Mouse (Mus musculus): ENCODE results near the gene Smim24. TPM values are rescaled to one million over a fixed set of nuclear protein-coding genes. Genes with fewer than 3 reads are reported as not detected.

Smim24 gene
- polyA plus RNA-seq, 1 experiment from 2014 or later, result 2.7 TPM

GRCm38 (mm10) chr10:81419111-81419928 is 26.5 kb downstream of the Smim24 start:
- 95% methylated on average over 10 of the region's 10 CpGs for WGBS
- H3K4me1 ChIP-seq (replicated peaks; ENCODE audit: control insufficient read depth, insufficient read depth, low read length), result peaks cover 16% of the 10 kb centered on the region
- no peaks in the 10 kb centered on the region for H3K9me3 ChIP-seq (ENCODE audit: control insufficient read depth, low read length)
- peaks cover 4% of the 10 kb centered on the region for H3K27me3 ChIP-seq (ENCODE audit: control insufficient read depth, insufficient read depth, low read length)
- ATAC-seq (ENCODE audit: low FRiP score) (no peak), DNase-seq (ENCODE audit: low spot score) (peak; percentile 1)
- 0 out of 2 replicates have a peak overlapping the region, but pooled peaks have one; percentile 30 for H3K27ac ChIP-seq (ENCODE audit: low read depth, low read length)
- H3K9ac ChIP-seq (ENCODE audit: low read depth, low read length), result no peak overlapping the region
- H3K4me3 ChIP-seq (ENCODE audit: low read depth, low read length), result no peak overlapping the region
- H3K4me2 ChIP-seq (replicated peaks; ENCODE audit: low read depth, low read length), result no peak overlapping the region
- no peaks in the 10 kb centered on the region for H3K36me3 ChIP-seq (ENCODE audit: control insufficient read depth, insufficient read depth, low read length)

- Histone ChIP-seq H3K4me1 (replicated peaks; ENCODE audit: control insufficient read depth, insufficient read depth, low read length) (peaks cover 12% of the 10 kb centered on the region), H3K27me3 (ENCODE audit: control insufficient read depth, insufficient read depth, low read length) (peaks cover 14% of the 10 kb centered on the region)
- 85% methylated on average over 40 of the region's 40 CpGs for WGBS
Measured at GRCm38 (mm10) chr10:81420191-81420767, 27.4 kb downstream of the Smim24 start.

GRCm38 (mm10) chr10:81421041-81421796 is 28.4 kb downstream of the Smim24 start:
- Histone ChIP-seq H3K4me3 (ENCODE audit: low read depth, low read length) (no peak overlapping the region), H3K36me3 (ENCODE audit: control insufficient read depth, insufficient read depth, low read length) (no peaks in the 10 kb centered on the region), H3K27ac (ENCODE audit: low read depth, low read length) (no peak overlapping the region), H3K9me3 (ENCODE audit: control insufficient read depth, low read length) (no peaks in the 10 kb centered on the region), H3K27me3 (ENCODE audit: control insufficient read depth, insufficient read depth, low read length) (peaks cover 23% of the 10 kb centered on the region), H3K4me1 (replicated peaks; ENCODE audit: control insufficient read depth, insufficient read depth, low read length) (peaks cover 12% of the 10 kb centered on the region), H3K9ac (ENCODE audit: low read depth, low read length) (no peak overlapping the region), H3K4me2 (replicated peaks; ENCODE audit: low read depth, low read length) (no peak overlapping the region)
- DNase-seq (ENCODE audit: low spot score) (no peak), ATAC-seq (ENCODE audit: low FRiP score) (no peak)
- WGBS, result 77% methylated on average over 4 of the region's 4 CpGs

More at GRCm38 (mm10) chr10:81420191-81420767, 27.4 kb downstream of the Smim24 start:
- DNase-seq (ENCODE audit: low spot score), result no peak
- Histone ChIP-seq H3K27ac (ENCODE audit: low read depth, low read length) (no peak overlapping the region), H3K9ac (ENCODE audit: low read depth, low read length) (no peak overlapping the region), H3K36me3 (ENCODE audit: control insufficient read depth, insufficient read depth, low read length) (no peaks in the 10 kb centered on the region), H3K9me3 (ENCODE audit: control insufficient read depth, low read length) (no peaks in the 10 kb centered on the region), H3K4me2 (replicated peaks; ENCODE audit: low read depth, low read length) (no peak overlapping the region), H3K4me3 (ENCODE audit: low read depth, low read length) (no peak overlapping the region)
- ATAC-seq (ENCODE audit: low FRiP score), result no peak

- peaks cover 11% of the 10 kb centered on the region for H3K4me1 ChIP-seq (replicated peaks; ENCODE audit: control insufficient read depth, insufficient read depth, low read length)
- H3K27ac ChIP-seq (ENCODE audit: low read depth, low read length), result no peak overlapping the region
- no peak overlapping the region for H3K4me3 ChIP-seq (ENCODE audit: low read depth, low read length)
- H3K27me3 ChIP-seq (ENCODE audit: control insufficient read depth, insufficient read depth, low read length), result peaks cover 29% of the 10 kb centered on the region
- ATAC-seq (ENCODE audit: low FRiP score), result no peak
- H3K9me3 ChIP-seq (ENCODE audit: control insufficient read depth, low read length), result no peaks in the 10 kb centered on the region
- H3K9ac ChIP-seq (ENCODE audit: low read depth, low read length), result no peak overlapping the region
- no peak for DNase-seq (ENCODE audit: low spot score)
- WGBS, result 78% methylated on average over 4 of the region's 5 CpGs
- no peaks in the 10 kb centered on the region for H3K36me3 ChIP-seq (ENCODE audit: control insufficient read depth, insufficient read depth, low read length)
- no peak overlapping the region for H3K4me2 ChIP-seq (replicated peaks; ENCODE audit: low read depth, low read length)
Measured at GRCm38 (mm10) chr10:81421797-81422100, 28.9 kb downstream of the Smim24 start.

- H3K4me3 ChIP-seq (ENCODE audit: low read depth, low read length), result no peak overlapping the region
- H3K9me3 ChIP-seq (ENCODE audit: control insufficient read depth, low read length), result no peaks in the 10 kb centered on the region
- peaks cover 7% of the 10 kb centered on the region for H3K4me1 ChIP-seq (replicated peaks; ENCODE audit: control insufficient read depth, insufficient read depth, low read length)
- 80% methylated on average over 6 of the region's 6 CpGs for WGBS
- no peak overlapping the region for H3K27ac ChIP-seq (ENCODE audit: low read depth, low read length)
- no peak overlapping the region for H3K9ac ChIP-seq (ENCODE audit: low read depth, low read length)
- no peak overlapping the region for H3K4me2 ChIP-seq (replicated peaks; ENCODE audit: low read depth, low read length)
- no peaks in the 10 kb centered on the region for H3K36me3 ChIP-seq (ENCODE audit: control insufficient read depth, insufficient read depth, low read length)
- no peak for DNase-seq (ENCODE audit: low spot score)
- ATAC-seq (ENCODE audit: low FRiP score), result no peak
- peaks cover 33% of the 10 kb centered on the region for H3K27me3 ChIP-seq (ENCODE audit: control insufficient read depth, insufficient read depth, low read length)
Measured at GRCm38 (mm10) chr10:81422191-81422590, 29.3 kb downstream of the Smim24 start.

GRCm38 (mm10) chr10:81422661-81423217 is 29.9 kb downstream of the Smim24 start:
- Histone ChIP-seq H3K4me1 (replicated peaks; ENCODE audit: control insufficient read depth, insufficient read depth, low read length) (peaks cover 2% of the 10 kb centered on the region; the same call in 1 of the 2 replicates), H3K27me3 (ENCODE audit: control insufficient read depth, insufficient read depth, low read length) (peaks cover 39% of the 10 kb centered on the region), H3K36me3 (ENCODE audit: control insufficient read depth, insufficient read depth, low read length) (no peaks in the 10 kb centered on the region), H3K4me3 (ENCODE audit: low read depth, low read length) (no peak overlapping the region), H3K9ac (ENCODE audit: low read depth, low read length) (no peak overlapping the region), H3K9me3 (ENCODE audit: control insufficient read depth, low read length) (no peaks in the 10 kb centered on the region), H3K27ac (ENCODE audit: low read depth, low read length) (no peak overlapping the region), H3K4me2 (replicated peaks; ENCODE audit: low read depth, low read length) (no peak overlapping the region)
- WGBS, result 77% methylated on average over 3 of the region's 3 CpGs
- no peak for ATAC-seq (ENCODE audit: low FRiP score)
- DNase-seq (ENCODE audit: low spot score), result no peak

- Histone ChIP-seq H3K4me3 (ENCODE audit: low read depth, low read length) (no peak overlapping the region), H3K27me3 (ENCODE audit: control insufficient read depth, insufficient read depth, low read length) (peaks cover 48% of the 10 kb centered on the region), H3K27ac (ENCODE audit: low read depth, low read length) (no peak overlapping the region), H3K9ac (ENCODE audit: low read depth, low read length) (0 out of 2 replicates have a peak overlapping the region, but pooled peaks have one; percentile 15), H3K36me3 (ENCODE audit: control insufficient read depth, insufficient read depth, low read length) (no peaks in the 10 kb centered on the region), H3K4me2 (replicated peaks; ENCODE audit: low read depth, low read length) (no peak overlapping the region), H3K4me1 (replicated peaks; ENCODE audit: control insufficient read depth, insufficient read depth, low read length) (peaks cover 2% of the 10 kb centered on the region; the same call in 1 of the 2 replicates), H3K9me3 (ENCODE audit: control insufficient read depth, low read length) (no peaks in the 10 kb centered on the region)
- ATAC-seq (ENCODE audit: low FRiP score) (no peak), DNase-seq (ENCODE audit: low spot score) (no peak)
- WGBS, result 65% methylated on average over 4 of the region's 4 CpGs
Measured at GRCm38 (mm10) chr10:81423476-81424245, 30.8 kb downstream of the Smim24 start.

Measured in hindbrain, embryonic 11.5 days (tissue).